Mouse (Mus musculus) liver, adult 2 months (tissue): ENCODE measurements around the gene Dcun1d3.

Experiments
- CTCF ChIP-seq: fragments of 200-500 bp; IDR thresholded peaks from 2 replicates; pipeline ENCODE4 v1.5.1; 2011; ENCODE audit warnings: low read depth, low read length, control low read depth
- POLR2A ChIP-seq: fragments of 200-500 bp; IDR thresholded peaks from 2 replicates; pipeline ENCODE4 v1.6.1; 2011; ENCODE audit warnings: low read length, control low read depth; ENCODE audit not compliant: insufficient read depth; ENCODE audit errors: extremely low read depth

- no peak for TF ChIP-seq POLR2A
- TF ChIP-seq CTCF = no peak
Measured at GRCm38 (mm10) chr7:119864500-119864899, 31.6 kb downstream of the Dcun1d3 start.
